Mouse (Mus musculus) forebrain, embryonic 12.5 days (tissue): ENCODE data around the gene 1700067P10Rik. TPM values are rescaled to one million over a fixed set of nuclear protein-coding genes. Genes with fewer than 3 reads are reported as not detected.

Source experiments
- ATAC-seq: fragments of 200-750 bp; cut with Nextera tagmentation; 2 replicates; pipeline ENCODE4 v1.8.0; 2017; ENCODE audit warnings: moderate TSS enrichment; ENCODE audit not compliant: low FRiP score
- H3K27ac ChIP-seq: fragments of 300-500 bp; sonication (generic); 2 replicates; pipeline ENCODE4 v1.5.1; 2016; ENCODE audit warnings: mild to moderate bottlenecking
- H3K27me3 ChIP-seq: fragments of 300-500 bp; sonication (generic); 2 replicates; pipeline ENCODE4 v1.6.1; 2016; ENCODE audit warnings: mild to moderate bottlenecking
- H3K36me3 ChIP-seq: fragments of 300-500 bp; sonication (generic); replicated peaks from 2 replicates; pipeline ENCODE4 v1.6.1; 2016; ENCODE audit warnings: mild to moderate bottlenecking
- H3K4me1 ChIP-seq: fragments of 300-500 bp; sonication (generic); 2 replicates; pipeline ENCODE4 v1.6.1; 2016
- H3K4me2 ChIP-seq: fragments of 300-500 bp; sonication (generic); 2 replicates; pipeline ENCODE4 v1.6.1; 2016; ENCODE audit warnings: mild to moderate bottlenecking, moderate library complexity
- H3K4me3 ChIP-seq: fragments of 300-500 bp; sonication (generic); replicated peaks from 2 replicates; pipeline ENCODE4 v1.5.1; 2016; ENCODE audit warnings: mild to moderate bottlenecking
- H3K9ac ChIP-seq: fragments of 300-500 bp; sonication (generic); 2 replicates; pipeline ENCODE4 v1.6.1; 2016; ENCODE audit warnings: mild to moderate bottlenecking
- H3K9me3 ChIP-seq: fragments of 300-500 bp; sonication (generic); 2 replicates; pipeline ENCODE4 v1.6.1; 2016
- WGBS: fragments of 180-500 bp; shearing (Covaris S2); methylation state at CpG from one replicate; pipeline ENCODE4 v1.1.7; 2016; 5-methylcytosine and 5-hydroxymethylcytosine counted together
- polyA plus RNA-seq: library from polyadenylated mRNA; unstranded; fragments of >200 nt; fragmentation: Nextera tagmentation; extraction: Ambion mirVana; gene quantifications from 2 replicates; pipeline ENCODE4 v1.2.1, GENCODE M21; 2016

Gene 1700067P10Rik
- polyA plus RNA-seq, 1 experiment from 2014 or later, result not detected

DNA sequence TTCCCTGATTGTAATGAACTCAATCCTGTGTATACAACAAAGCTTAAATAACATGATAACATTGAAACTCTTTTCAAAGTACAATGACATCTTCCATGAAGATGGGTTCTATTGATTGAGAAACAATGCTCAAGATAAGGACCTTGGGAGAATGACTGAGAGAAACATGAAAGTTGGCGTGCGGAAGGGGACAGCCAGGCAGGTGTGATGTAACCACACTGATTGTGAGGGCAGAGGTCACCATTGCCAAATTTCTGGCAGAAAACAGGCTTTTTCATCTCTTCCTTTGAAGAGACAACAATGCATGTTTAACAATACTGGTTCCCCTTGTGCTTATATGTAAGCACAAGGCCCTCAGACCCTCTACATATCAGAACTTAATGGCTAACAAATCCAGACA is 43.7 kb downstream of the 1700067P10Rik start:
- no peak for ATAC-seq
- Histone ChIP-seq H3K9ac (no peak overlapping the region), H3K27me3 (no peaks in the 10 kb centered on the region), H3K4me2 (no peak overlapping the region), H3K36me3 (no peaks in the 10 kb centered on the region), H3K4me3 (no peak overlapping the region), H3K9me3 (no peaks in the 10 kb centered on the region), H3K4me1 (no peaks in the 10 kb centered on the region), H3K27ac (no peak overlapping the region)
- 89% methylated on average over 2 of the region's 2 CpGs for WGBS

Other genes starting within 250 kb of the 1700067P10Rik start
- 22.6 and 24.3 TPM in 2 replicates for gene Foxp4, start 164.7 kb upstream of the 1700067P10Rik start, polyA plus RNA-seq
- not detected in 2 replicates for gene 1700122O11Rik, start 51.0 kb upstream of the 1700067P10Rik start, polyA plus RNA-seq
- not detected in 2 replicates for gene 9830107B12Rik, start 56.9 kb downstream of the 1700067P10Rik start, polyA plus RNA-seq
- gene A530064D06Rik, start 78.0 kb downstream of the 1700067P10Rik start, polyA plus RNA-seq, result not detected in 2 replicates
- 0.09 TPM in 1 of 2 replicates, not detected in the other for gene Trem1, start 143.4 kb downstream of the 1700067P10Rik start, polyA plus RNA-seq
- not detected in 2 replicates for gene Trem3, start 158.5 kb downstream of the 1700067P10Rik start, polyA plus RNA-seq
- gene Treml4, start 175.0 kb downstream of the 1700067P10Rik start, polyA plus RNA-seq, result 0.26 and 0.41 TPM in 2 replicates
- 0.11 and 0.23 TPM in 2 replicates for gene Treml2, start 210.2 kb downstream of the 1700067P10Rik start, polyA plus RNA-seq
- 0.13 TPM in 1 of 2 replicates, not detected in the other for gene B430306N03Rik, start 226.8 kb downstream of the 1700067P10Rik start, polyA plus RNA-seq